Mouse (Mus musculus) G1E (cell line): Measurements from ENCODE around the gene Slc35f1.

ENCODE experiments used
- CTCF ChIP-seq: IDR thresholded peaks from 2 replicates; pipeline ENCODE4 v1.5.1; 2012; ENCODE audit warnings: low read depth, low read length, inconsistent platforms, mixed read lengths
- GATA1 ChIP-seq: IDR thresholded peaks from 2 replicates; pipeline ENCODE4 v1.6.1; 2012; ENCODE audit warnings: borderline replicate concordance, low read length, inconsistent platforms, mixed read lengths
- GATA2 ChIP-seq: IDR thresholded peaks from 2 replicates; pipeline ENCODE4 v1.6.1; 2012; ENCODE audit warnings: low read depth, low read length, inconsistent platforms, borderline replicate concordance
- POLR2AphosphoS5 ChIP-seq: IDR thresholded peaks from 2 replicates; pipeline ENCODE4 v1.6.1; 2012; ENCODE audit warnings: low read depth, low read length, inconsistent platforms; ENCODE audit not compliant: insufficient replicate concordance
- TAL1 ChIP-seq: conservative IDR thresholded peaks from 2 replicates; pipeline ENCODE4 v1.6.1; 2012; ENCODE audit warnings: low read depth, low read length, inconsistent platforms, mixed read lengths

DNA sequence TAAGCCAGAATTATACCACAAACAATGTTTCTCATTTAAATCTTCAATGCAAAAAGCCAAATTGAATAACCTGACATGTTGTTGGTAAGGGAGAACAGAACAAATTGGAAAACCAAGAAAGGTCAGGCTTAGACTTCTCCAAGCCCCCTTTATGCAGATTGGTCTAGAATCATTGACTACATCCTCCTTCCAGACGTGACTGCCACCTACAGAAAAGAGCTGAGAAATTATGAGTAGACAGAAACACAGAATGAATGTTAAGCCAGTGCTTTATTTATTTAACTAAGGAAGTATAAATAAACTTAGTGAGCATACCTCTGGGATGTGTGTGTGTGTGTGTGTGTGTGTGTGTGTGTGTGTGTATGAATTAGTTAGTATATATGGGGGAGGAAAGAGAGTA, 344.9 kb downstream of the Slc35f1 start:
- TF ChIP-seq CTCF (no peak), GATA1 (no peak), TAL1 (no peak), GATA2 (no peak), POLR2AphosphoS5 (no peak)
